Mouse (Mus musculus) lung, embryonic 14.5 days (tissue): Measurements from ENCODE around the gene Prl4a1. TPM values are rescaled to one million over a fixed set of nuclear protein-coding genes. Genes with fewer than 3 reads are reported as not detected.
"Not testable (repeated sequence)": the region's sequence is repeated elsewhere in the genome, so short reads cannot be mapped to it uniquely, and the experiment has no call there.

ENCODE experiments used
- ATAC-seq: fragments of 200-750 bp; cut with Nextera tagmentation; 2 replicates; pipeline ENCODE4 v1.8.0; 2017; ENCODE audit warnings: mild to moderate bottlenecking, moderate TSS enrichment, moderate library complexity; ENCODE audit not compliant: insufficient read depth
- DNase-seq: peaks from one replicate; pipeline ENCODE4 v3.0.0-alpha.2; 2015
- H3K27ac ChIP-seq: fragments of 300-500 bp; sonication (generic); 2 replicates; pipeline ENCODE4 v1.5.1; 2014; ENCODE audit warnings: low read depth, mild to moderate bottlenecking, moderate library complexity
- H3K27me3 ChIP-seq: fragments of 300-500 bp; sonication (generic); 2 replicates; pipeline ENCODE4 v1.6.1; 2014; ENCODE audit warnings: low read length, control low read depth; ENCODE audit not compliant: insufficient read depth
- H3K36me3 ChIP-seq: fragments of 300-500 bp; sonication (generic); 2 replicates; pipeline ENCODE4 v1.6.1; 2014; ENCODE audit warnings: control low read depth; ENCODE audit not compliant: insufficient read depth
- H3K4me1 ChIP-seq: fragments of 300-500 bp; sonication (generic); 2 replicates; pipeline ENCODE4 v1.6.1; 2014; ENCODE audit warnings: antibody characterized with exemption, control low read depth; ENCODE audit not compliant: insufficient read depth
- H3K4me2 ChIP-seq: fragments of 300-500 bp; sonication (generic); 2 replicates; pipeline ENCODE4 v1.6.1; 2014; ENCODE audit warnings: mild to moderate bottlenecking
- H3K4me3 ChIP-seq: fragments of 300-500 bp; sonication (generic); 2 replicates; pipeline ENCODE4 v1.5.1; 2014; ENCODE audit warnings: low read depth, low read length
- H3K9ac ChIP-seq: fragments of 300-500 bp; sonication (generic); 2 replicates; pipeline ENCODE4 v1.6.1; 2014
- H3K9me3 ChIP-seq: fragments of 300-500 bp; sonication (generic); 2 replicates; pipeline ENCODE4 v1.6.1; 2016; ENCODE audit warnings: low read depth, low read length, control low read depth
- CTCF ChIP-seq: IDR thresholded peaks from 2 replicates; pipeline ENCODE4 v1.5.1; 2016; ENCODE audit warnings: antibody characterized with exemption, low read depth
- WGBS: fragments of 180-500 bp; shearing (Covaris S2); extraction: QIAGEN DNeasy Blood & Tissue Kit; methylation state at CpG from one replicate; pipeline ENCODE4 v1.1.7; 2014; 5-methylcytosine and 5-hydroxymethylcytosine counted together
- polyA plus RNA-seq: library from polyadenylated mRNA; unstranded; fragments of >200 nt; fragmentation: Nextera tagmentation; extraction: Ambion mirVana; gene quantifications from 2 replicates; pipeline ENCODE4 v1.2.1, GENCODE M21; 2014

The Prl4a1 gene
- polyA plus RNA-seq, result not detected in 2 replicates

DNA sequence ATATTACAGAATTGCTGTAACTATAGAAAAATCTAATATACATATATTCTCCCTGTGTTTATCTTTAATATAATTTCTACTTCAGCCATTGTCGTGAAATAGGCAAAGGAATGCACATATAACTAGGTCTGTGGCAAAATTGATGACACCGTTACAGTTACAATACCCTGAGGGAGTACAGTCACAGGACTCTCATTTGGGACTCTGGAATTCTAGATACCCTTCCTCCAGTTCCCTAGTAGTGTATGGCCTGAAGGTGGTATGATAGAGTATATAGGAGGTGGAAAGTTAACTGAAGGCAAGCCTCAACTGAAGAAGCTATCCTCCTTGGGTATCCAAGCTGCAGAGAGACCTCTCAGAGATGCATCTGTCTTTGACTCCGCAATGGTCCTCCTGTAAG, at the start of gene Prl4a1:
TSS of gene Prl4a1 (plus strand) at position 301 of the 400 bp plus-strand sequence.
- no peak within 1 kb of the TSS for H3K9ac ChIP-seq
- H3K27me3 ChIP-seq, result no peaks in the 10 kb centered on the region
- H3K4me2 ChIP-seq, result no peak within 1 kb of the TSS
- H3K4me1 ChIP-seq, result no peaks in the 10 kb centered on the region
- H3K4me3 ChIP-seq, result no peak within 1 kb of the TSS
- no peak for TF ChIP-seq CTCF
- no peaks in the 10 kb centered on the region for H3K36me3 ChIP-seq
- 89% methylated on average over 3 of the region's 3 CpGs for WGBS
- DNase-seq, result no peak
- no peaks in the 10 kb centered on the region for H3K9me3 ChIP-seq
- ATAC-seq, result no peak
- no peak within 1 kb of the TSS for H3K27ac ChIP-seq

DNA sequence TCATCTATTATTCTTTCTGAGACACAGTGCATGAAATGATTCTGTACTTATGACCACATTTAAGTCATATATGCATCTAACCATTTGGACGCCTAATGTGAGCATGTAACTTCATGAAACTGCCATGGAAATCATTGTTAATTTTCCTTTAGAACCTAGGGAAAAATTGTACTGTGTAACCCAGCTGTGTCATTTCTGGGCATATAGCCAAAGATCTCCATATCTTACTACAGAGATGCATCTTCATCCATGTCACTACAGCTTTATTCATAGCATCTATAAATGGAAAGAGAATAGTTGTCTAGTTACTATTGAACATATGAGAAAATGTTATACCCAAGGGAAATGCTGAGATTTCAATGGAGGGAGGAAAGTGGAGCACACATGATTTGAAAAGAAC, 43.1 kb upstream of the Prl4a1 start:
- Histone ChIP-seq H3K9me3 (no peaks in the 10 kb centered on the region), H3K36me3 (no peaks in the 10 kb centered on the region), H3K4me3 (no peak overlapping the region), H3K27me3 (no peaks in the 10 kb centered on the region), H3K27ac (no peak overlapping the region), H3K4me1 (no peaks in the 10 kb centered on the region), H3K9ac (no peak overlapping the region), H3K4me2 (no peak overlapping the region)
- TF ChIP-seq CTCF, result no peak
- DNase-seq (peak; percentile 66), ATAC-seq (no peak)
- WGBS, result 51% methylated on average over 1 of the region's 1 CpGs

- H3K36me3 ChIP-seq, H3K4me1 ChIP-seq, ATAC-seq, H3K9ac ChIP-seq, H3K9me3 ChIP-seq, H3K27ac ChIP-seq, H3K4me3 ChIP-seq, H3K4me2 ChIP-seq, H3K27me3 ChIP-seq: not testable (repeated sequence)
- WGBS, result 34% methylated on average over 2 of the region's 2 CpGs
- DNase-seq, result peak; percentile 31
Observed at GRCm38 (mm10) chr13:27974281-27974680, 41.7 kb upstream of the Prl4a1 start.

DNA sequence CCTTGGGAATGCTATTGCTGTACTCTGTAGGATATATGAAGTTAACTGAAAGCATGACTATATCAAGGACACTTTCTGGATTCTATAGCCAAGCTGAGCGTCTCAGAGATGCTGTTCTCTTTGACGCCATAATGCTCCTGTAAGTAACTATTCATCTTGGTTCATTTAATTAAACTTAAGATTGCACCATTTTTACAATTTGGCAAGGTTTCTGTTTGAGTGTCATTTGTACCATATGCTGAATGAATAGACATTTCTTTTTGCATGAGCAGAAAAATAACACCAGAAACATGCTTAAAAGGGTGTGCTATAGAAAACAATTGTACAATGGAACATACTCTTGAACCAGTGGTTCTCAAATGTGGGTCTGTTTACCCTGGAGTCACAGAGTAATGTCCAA, 38.4 kb upstream of the Prl4a1 start:
- no peak overlapping the region for H3K27ac ChIP-seq
- TF ChIP-seq CTCF, result no peak
- WGBS, result 78% methylated on average over 2 of the region's 2 CpGs
- DNase-seq (no peak), ATAC-seq (no peak)
- H3K9ac ChIP-seq, result no peak overlapping the region
- no peaks in the 10 kb centered on the region for H3K27me3 ChIP-seq
- no peaks in the 10 kb centered on the region for H3K9me3 ChIP-seq
- no peak overlapping the region for H3K4me2 ChIP-seq
- H3K4me3 ChIP-seq, result no peak overlapping the region
- no peaks in the 10 kb centered on the region for H3K36me3 ChIP-seq
- H3K4me1 ChIP-seq, result no peaks in the 10 kb centered on the region

DNA sequence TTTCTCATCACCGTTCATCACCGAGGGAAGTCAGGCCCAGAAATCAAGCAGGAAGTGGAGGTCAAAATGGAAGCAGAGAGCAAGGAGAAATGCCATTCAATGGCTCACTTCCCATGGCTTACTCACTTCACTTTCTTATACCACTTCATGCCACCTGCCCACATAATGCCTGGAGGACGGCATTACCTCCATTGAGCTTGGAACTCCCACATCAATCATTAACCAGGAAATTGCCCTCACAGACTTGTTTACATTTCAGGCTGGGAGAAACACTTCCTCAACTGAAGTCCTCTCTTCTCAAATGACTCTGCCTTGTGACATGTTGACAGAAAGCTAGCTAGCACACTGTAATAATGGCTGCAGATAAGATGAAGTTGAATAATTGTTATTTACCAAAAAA, 19.5 kb upstream of the Prl4a1 start:
- DNase-seq, result peak; percentile 43
- H3K9ac ChIP-seq, H3K36me3 ChIP-seq, H3K27ac ChIP-seq, H3K27me3 ChIP-seq, H3K4me3 ChIP-seq, H3K4me2 ChIP-seq, H3K4me1 ChIP-seq, H3K9me3 ChIP-seq: not testable (repeated sequence)
- whole genome bisulfite sequencing, result 51% methylated on average over 3 of the region's 3 CpGs
- 0 out of 2 replicates have a peak, but pooled peaks have one; percentile 44 for ATAC-seq

DNA sequence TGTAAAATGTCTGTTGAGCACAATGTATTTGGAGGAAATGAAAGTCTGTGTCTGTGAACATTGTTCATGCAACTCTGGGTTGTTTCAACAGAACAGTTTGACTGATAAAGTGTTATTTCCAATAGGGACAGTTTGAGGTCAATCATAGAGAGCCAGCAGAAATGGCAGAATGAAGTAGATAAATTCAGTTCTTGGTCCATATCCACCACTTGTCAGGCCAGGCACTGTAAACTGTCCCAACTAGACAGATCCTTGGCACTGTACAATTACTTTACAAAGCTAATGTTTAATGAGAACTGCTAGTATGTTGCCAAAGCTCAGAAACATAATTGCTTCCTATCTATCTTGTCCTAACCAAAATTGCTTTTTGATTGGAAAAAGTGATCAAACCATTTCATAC, 13.3 kb downstream of the Prl4a1 start:
- no peak overlapping the region for H3K4me3 ChIP-seq
- DNase-seq (peak; percentile 51), ATAC-seq (no peak)
- TF ChIP-seq CTCF, result no peak
- no peaks in the 10 kb centered on the region for H3K4me1 ChIP-seq
- no peaks in the 10 kb centered on the region for H3K27me3 ChIP-seq
- no peaks in the 10 kb centered on the region for H3K36me3 ChIP-seq
- no peak overlapping the region for H3K9ac ChIP-seq
- H3K4me2 ChIP-seq, result no peak overlapping the region
- H3K27ac ChIP-seq, result no peak overlapping the region
- H3K9me3 ChIP-seq, result no peaks in the 10 kb centered on the region

DNA sequence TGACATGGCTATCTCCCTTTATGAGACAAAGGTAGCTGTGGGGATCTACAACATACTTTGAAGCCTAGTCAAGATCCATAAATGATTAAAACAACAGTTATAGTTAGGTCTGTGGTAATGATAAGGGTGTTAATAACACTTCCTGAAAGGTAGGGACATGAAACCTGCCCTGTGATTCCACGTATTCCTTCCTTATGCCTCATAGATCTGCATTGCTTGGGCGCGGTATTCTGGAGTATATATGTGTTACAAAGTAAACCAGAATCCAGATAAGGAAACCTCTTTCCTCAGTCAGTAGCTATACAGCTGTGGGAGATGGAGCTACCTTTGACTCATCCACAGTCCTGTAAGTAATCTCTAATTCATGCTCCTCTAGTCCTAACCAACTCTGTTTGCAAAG, 53.3 kb downstream of the Prl4a1 start:
- ATAC-seq, result no peak
- 77% methylated on average over 3 of the region's 3 CpGs for WGBS
- Histone ChIP-seq H3K4me1 (no peaks in the 10 kb centered on the region), H3K4me2 (no peak overlapping the region), H3K36me3 (no peaks in the 10 kb centered on the region), H3K4me3 (no peak overlapping the region), H3K27me3 (no peaks in the 10 kb centered on the region), H3K9me3 (no peaks in the 10 kb centered on the region), H3K9ac (no peak overlapping the region), H3K27ac (no peak overlapping the region)
- TF ChIP-seq CTCF, result no peak
- DNase-seq, result no peak

Other genes starting within 250 kb of the Prl4a1 start
- gene Prl7c1, start 235.4 kb upstream of the Prl4a1 start, polyA plus RNA-seq, result not detected in 2 replicates
- gene Prl2a1, start 214.6 kb upstream of the Prl4a1 start, polyA plus RNA-seq, result not detected in 2 replicates
- gene Prl2c1, start 166.9 kb upstream of the Prl4a1 start, polyA plus RNA-seq, result not detected in 2 replicates
- gene Prl5a1, start 126.3 kb downstream of the Prl4a1 start, polyA plus RNA-seq, result not detected in 2 replicates
- 3.0 and 6.1 TPM in 2 replicates for gene Gm11361, start 241.3 kb downstream of the Prl4a1 start, polyA plus RNA-seq